Mouse (Mus musculus) intestine, embryonic 14.5 days (tissue): Measurements from ENCODE around the gene Gpr174. TPM values are rescaled to one million over a fixed set of nuclear protein-coding genes. Genes with fewer than 3 reads are reported as not detected.

Source experiments
- polyA plus RNA-seq: library from polyadenylated mRNA; unstranded; fragments of >200 nt; fragmentation: Nextera tagmentation; extraction: Ambion mirVana; gene quantifications from 2 replicates; pipeline ENCODE4 v1.2.1, GENCODE M21; 2014

Gpr174 gene
- polyA plus RNA-seq, 1 experiment from 2014 or later: 0.08 TPM

Other genes with a start within 250 kb of the Gpr174 start
- 0.08 TPM in 1 of 2 replicates, not detected in the other for gene P2ry10, start 167.4 kb upstream of the Gpr174 start, polyA plus RNA-seq
- gene P2ry10b, start 107.0 kb upstream of the Gpr174 start, polyA plus RNA-seq: 0.51 and 0.60 TPM in 2 replicates
- 638 and 674 TPM in 2 replicates for gene Itm2a, start 147.5 kb downstream of the Gpr174 start, polyA plus RNA-seq